Mouse (Mus musculus) myocyte (in vitro differentiated cells): ENCODE results near the gene Meis2. TPM values are rescaled to one million over a fixed set of nuclear protein-coding genes. Genes with fewer than 3 reads are reported as not detected.

Experiments
- H3K27me3 ChIP-seq: one replicate; pipeline ENCODE4 v1.6.1; 2011; ENCODE audit not compliant: control insufficient read depth, insufficient read depth, insufficient read length
- H3K36me3 ChIP-seq: one replicate; pipeline ENCODE4 v1.6.1; 2011; ENCODE audit not compliant: control insufficient read depth, insufficient read depth
- H3K4me2 ChIP-seq: one replicate; pipeline ENCODE4 v1.6.1; 2011; ENCODE audit warnings: low read depth, control low read depth
- H3K4me3 ChIP-seq: one replicate; pipeline ENCODE4 v1.5.1; 2011; ENCODE audit warnings: mild to moderate bottlenecking, control low read depth, moderate library complexity
- H3K79me2 ChIP-seq: one replicate; pipeline ENCODE4 v1.6.1; 2011; ENCODE audit not compliant: control insufficient read depth, insufficient read depth
- H3ac ChIP-seq: one replicate; pipeline ENCODE4 v1.6.1; 2011; ENCODE audit not compliant: control insufficient read depth, insufficient read length
- CEBPB ChIP-seq: IDR thresholded peaks from 2 replicates; pipeline ENCODE4 v1.6.1; 2011; ENCODE audit warnings: mild to moderate bottlenecking, moderate library complexity; ENCODE audit not compliant: poor library complexity, insufficient read depth, severe bottlenecking
- E2F4 ChIP-seq: IDR thresholded peaks from one replicate; pipeline ENCODE4 v1.6.1; 2011; ENCODE audit warnings: mild to moderate bottlenecking, control low read depth, moderate library complexity; ENCODE audit not compliant: insufficient read depth
- MAX ChIP-seq: IDR thresholded peaks from one replicate; pipeline ENCODE4 v1.6.1; 2011; ENCODE audit warnings: low read depth, mild to moderate bottlenecking, control low read depth
- MYOD1 ChIP-seq, 3 experiments: IDR thresholded peaks; one replicate each; pipeline ENCODE4 v1.6.1; 2011; ENCODE audit warnings: control low read depth in 2 of 3, low read depth in 2 of 3, mild to moderate bottlenecking in 2 of 3, moderate library complexity in 1 of 3; ENCODE audit not compliant: insufficient read length in 2 of 3, control insufficient read depth in 1 of 3
- MYOG ChIP-seq, 3 experiments: IDR thresholded peaks; one replicate each; pipeline ENCODE4 v1.6.1; 2011; ENCODE audit warnings: control low read depth in 2 of 3, low read depth in 2 of 3, mild to moderate bottlenecking in 2 of 3; ENCODE audit not compliant: insufficient read length in 2 of 3, control insufficient read depth in 1 of 3, insufficient read depth in 1 of 3
- POLR2A ChIP-seq: IDR thresholded peaks from one replicate; pipeline ENCODE4 v1.6.1; 2011; ENCODE audit warnings: low read depth, mild to moderate bottlenecking, control low read depth, moderate library complexity; ENCODE audit not compliant: insufficient read length
- POLR2AphosphoS2 ChIP-seq: IDR thresholded peaks from one replicate; pipeline ENCODE4 v1.6.1; 2011; ENCODE audit warnings: low read depth, control low read depth; ENCODE audit not compliant: insufficient read length
- REST ChIP-seq: IDR thresholded peaks from one replicate; pipeline ENCODE4 v1.6.1; 2011; ENCODE audit warnings: mild to moderate bottlenecking, control low read depth, moderate library complexity; ENCODE audit not compliant: insufficient read depth, insufficient read length
- SRF ChIP-seq: IDR thresholded peaks from one replicate; pipeline ENCODE4 v1.6.1; 2011; ENCODE audit warnings: low read depth; ENCODE audit not compliant: control insufficient read depth, insufficient read length
- TCF12 ChIP-seq: IDR thresholded peaks from one replicate; pipeline ENCODE4 v1.6.1; 2011; ENCODE audit warnings: mild to moderate bottlenecking, control low read depth; ENCODE audit not compliant: poor library complexity, insufficient read depth, severe bottlenecking
- TCF3 ChIP-seq: IDR thresholded peaks from one replicate; pipeline ENCODE4 v1.6.1; 2011; ENCODE audit warnings: low read depth, control low read depth; ENCODE audit not compliant: insufficient read length
- USF1 ChIP-seq: IDR thresholded peaks from one replicate; pipeline ENCODE4 v1.6.1; 2011; ENCODE audit warnings: low read depth, mild to moderate bottlenecking, control low read depth, moderate library complexity
- polyA plus RNA-seq: library from polyadenylated mRNA; unstranded; fragments of >200 nt; fragmentation: generic; extraction: Trizol; gene quantifications from one replicate; pipeline ENCODE4 v1.2.1, GENCODE M21; 2012; ENCODE audit warnings: missing spikeins

Gene Meis2
- polyA plus RNA-seq, 1 experiment = 9.3 TPM

- H3K27me3 ChIP-seq = no peaks in the 10 kb centered on the region
- H3K4me3 ChIP-seq = peak overlapping the region; percentile 98
- H3K36me3 ChIP-seq = no peaks in the 10 kb centered on the region
Observed at GRCm38 (mm10) chr2:116065057-116065456, 582 bp downstream of the Meis2 start.

GRCm38 (mm10) chr2:116064521-116064920 is 1.1 kb downstream of the Meis2 start:
- H3K4me3 ChIP-seq = peak overlapping the region; percentile 98

More at GRCm38 (mm10) chr2:116065057-116065456, 582 bp downstream of the Meis2 start:
- TF ChIP-seq REST = no peak
- TF ChIP-seq MYOG (IDR thresholded peaks at IDR 0.05; ENCODE audit: control insufficient read depth in 1 of 3, insufficient read depth in 1 of 3, insufficient read length in 2 of 3, low read depth in 2 of 3) = no peak
- TF ChIP-seq POLR2A = no peak
- TF ChIP-seq TCF12 = no peak
- TF ChIP-seq E2F4 = no peak
- TF ChIP-seq POLR2AphosphoS2 = no peak
- TF ChIP-seq TCF3 = no peak
- TF ChIP-seq MAX = no peak
- TF ChIP-seq MYOD1 (IDR thresholded peaks at IDR 0.05; ENCODE audit: control insufficient read depth in 1 of 3, insufficient read length in 2 of 3, low read depth in 2 of 3) = no peak
- H3K79me2 ChIP-seq = peaks cover 35% of the 10 kb centered on the region
- peak overlapping the region; percentile 60 for H3ac ChIP-seq
- peak overlapping the region; percentile 85 for H3K4me2 ChIP-seq

GRCm38 (mm10) chr2:116063819-116064293 is 1.8 kb downstream of the Meis2 start:
- Histone ChIP-seq H3K27me3 (no peaks in the 10 kb centered on the region), H3K4me2 (peak overlapping the region; percentile 76)
- TF ChIP-seq MAX (no peak), TCF12 (no peak), SRF (no peak), E2F4 (no peak), MYOD1 (IDR thresholded peaks at IDR 0.05; ENCODE audit: control insufficient read depth in 1 of 3, insufficient read length in 2 of 3, low read depth in 2 of 3) (no peak), CEBPB (no peak), POLR2AphosphoS2 (no peak), POLR2A (no peak), REST (no peak), TCF3 (no peak), MYOG (IDR thresholded peaks at IDR 0.05; ENCODE audit: control insufficient read depth in 1 of 3, insufficient read depth in 1 of 3, insufficient read length in 2 of 3, low read depth in 2 of 3) (no peak), USF1 (no peak)

More at GRCm38 (mm10) chr2:116064521-116064920, 1.1 kb downstream of the Meis2 start:
- TF ChIP-seq POLR2A (peak; percentile 21), E2F4 (no peak), POLR2AphosphoS2 (peak; percentile 26), USF1 (no peak), TCF3 (no peak)
- H3K4me2 ChIP-seq = peak overlapping the region; percentile 85
- no peaks in the 10 kb centered on the region for H3K27me3 ChIP-seq
- H3K36me3 ChIP-seq = no peaks in the 10 kb centered on the region
- H3K79me2 ChIP-seq = peaks cover 35% of the 10 kb centered on the region
- H3ac ChIP-seq = peak overlapping the region; percentile 60

GRCm38 (mm10) chr2:116062761-116063441 is 2.7 kb downstream of the Meis2 start:
- Histone ChIP-seq H3K4me2 (peak overlapping the region; percentile 76), H3K27me3 (no peaks in the 10 kb centered on the region)
- TF ChIP-seq MYOD1 (IDR thresholded peaks at IDR 0.05; ENCODE audit: control insufficient read depth in 1 of 3, insufficient read length in 2 of 3, low read depth in 2 of 3) (peak in 1 of 3 experiments; percentile 10), POLR2A (peak; percentile 45), E2F4 (no peak)

More at GRCm38 (mm10) chr2:116063819-116064293, 1.8 kb downstream of the Meis2 start:
- H3ac ChIP-seq = peak overlapping the region; percentile 60
- peaks cover 4% of the 10 kb centered on the region for H3K36me3 ChIP-seq
- H3K4me3 ChIP-seq = peak overlapping the region; percentile 98
- H3K79me2 ChIP-seq = peaks cover 35% of the 10 kb centered on the region

GRCm38 (mm10) chr2:116062251-116062651 is 3.4 kb downstream of the Meis2 start:
- Histone ChIP-seq H3ac (peak overlapping the region; percentile 60), H3K27me3 (no peaks in the 10 kb centered on the region), H3K79me2 (peaks cover 41% of the 10 kb centered on the region), H3K4me2 (peak overlapping the region; percentile 76), H3K36me3 (peaks cover 16% of the 10 kb centered on the region), H3K4me3 (peak overlapping the region; percentile 98)
- TF ChIP-seq POLR2A = peak; percentile 21
- TF ChIP-seq E2F4 = no peak

More at GRCm38 (mm10) chr2:116062761-116063441, 2.7 kb downstream of the Meis2 start:
- H3K79me2 ChIP-seq = peaks cover 41% of the 10 kb centered on the region
- H3K4me3 ChIP-seq = peak overlapping the region; percentile 98
- H3K36me3 ChIP-seq = peaks cover 12% of the 10 kb centered on the region
- H3ac ChIP-seq = peak overlapping the region; percentile 60
